Mouse (Mus musculus) erythroblast, embryonic 14.5 days (primary cell): ENCODE measurements around the gene Zc3h13.

ENCODE experiments used
- GATA1 ChIP-seq: IDR thresholded peaks from 2 replicates; pipeline ENCODE4 v1.6.1; 2012; ENCODE audit warnings: low read length, inconsistent platforms, mixed read lengths
- TAL1 ChIP-seq: IDR thresholded peaks from 3 replicates; pipeline ENCODE4 v1.6.1; 2012; ENCODE audit warnings: low read length, inconsistent platforms, mixed read lengths

DNA sequence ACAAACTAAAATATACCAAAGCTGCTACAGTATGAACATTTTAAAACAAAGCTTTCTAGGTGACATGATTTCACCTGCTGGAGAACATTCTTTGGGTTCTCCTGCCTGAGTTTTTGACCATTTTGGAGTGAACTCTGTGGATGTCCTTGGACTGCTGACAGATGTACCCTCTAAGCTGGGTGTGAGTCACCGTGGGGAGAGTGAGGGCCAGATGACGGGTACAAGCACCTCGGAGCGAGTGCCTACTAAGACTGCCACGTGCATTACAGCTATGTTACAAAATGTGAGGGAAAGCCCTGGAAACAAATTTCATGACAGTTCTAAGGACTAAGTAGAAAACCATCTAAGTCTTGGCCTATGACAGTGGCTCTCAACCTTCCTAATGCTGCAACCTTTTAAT lies 14.6 kb upstream of the Zc3h13 start:
- TF ChIP-seq GATA1, result no peak
- TF ChIP-seq TAL1, result no peak
